Mouse (Mus musculus) G1E (cell line): ENCODE measurements around the gene Csdc2.

ENCODE experiments used
- CTCF ChIP-seq: IDR thresholded peaks from 2 replicates; pipeline ENCODE4 v1.5.1; 2012; ENCODE audit warnings: low read depth, low read length, inconsistent platforms, mixed read lengths
- GATA1 ChIP-seq: IDR thresholded peaks from 2 replicates; pipeline ENCODE4 v1.6.1; 2012; ENCODE audit warnings: borderline replicate concordance, low read length, inconsistent platforms, mixed read lengths
- POLR2AphosphoS5 ChIP-seq: IDR thresholded peaks from 2 replicates; pipeline ENCODE4 v1.6.1; 2012; ENCODE audit warnings: low read depth, low read length, inconsistent platforms; ENCODE audit not compliant: insufficient replicate concordance
- TAL1 ChIP-seq: conservative IDR thresholded peaks from 2 replicates; pipeline ENCODE4 v1.6.1; 2012; ENCODE audit warnings: low read depth, low read length, inconsistent platforms, mixed read lengths

DNA sequence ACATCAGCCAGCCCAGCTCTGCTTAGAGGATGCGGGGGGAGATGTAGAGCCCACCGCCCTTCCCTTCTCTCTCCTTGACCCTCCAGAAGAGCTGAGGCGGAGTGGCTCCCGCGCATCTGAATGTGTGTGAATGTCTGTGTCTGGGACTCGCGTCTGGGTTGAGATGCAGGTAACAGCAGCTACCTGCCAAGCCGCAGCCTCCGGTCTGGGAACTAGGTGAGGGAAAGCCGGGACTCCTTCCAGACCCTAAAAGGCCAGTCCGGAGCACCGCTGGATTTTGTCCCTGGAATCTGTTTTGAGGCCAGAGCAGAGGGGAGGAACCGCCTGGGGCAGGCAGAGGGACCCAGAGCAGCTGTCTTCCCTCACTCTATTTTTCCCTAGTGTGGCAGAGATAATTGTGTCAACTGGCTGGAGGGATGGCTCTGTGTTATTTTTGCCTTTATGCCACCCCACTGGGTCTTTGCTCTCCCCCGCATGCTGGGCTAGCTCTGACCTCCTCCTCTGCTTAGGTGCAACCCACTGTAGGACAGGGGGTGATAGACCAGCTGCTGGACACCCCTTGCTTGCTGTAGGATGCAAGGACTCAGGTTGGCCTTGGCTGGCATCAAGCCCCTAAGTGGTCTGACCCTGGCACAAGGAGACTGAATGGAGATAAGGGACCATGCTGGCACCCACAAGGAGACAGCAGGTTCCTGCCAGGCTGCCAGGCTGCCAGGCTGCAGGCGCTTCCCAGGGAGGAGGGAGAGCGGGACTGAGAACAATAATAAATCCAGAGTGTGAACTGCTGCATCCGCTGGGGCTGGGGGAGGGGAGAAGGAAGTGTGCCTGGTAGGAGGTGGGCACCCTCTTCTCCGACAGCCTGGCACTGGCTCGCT, 776 bp downstream of the Csdc2 start:
- no peak for TF ChIP-seq TAL1
- no peak for TF ChIP-seq POLR2AphosphoS5
- no peak for TF ChIP-seq CTCF
- no peak for TF ChIP-seq GATA1
